Mouse (Mus musculus) frontal cortex, postnatal 36 days (tissue): ENCODE results near the gene Ccdc126.
"Not testable (repeated sequence)": the region's sequence is repeated elsewhere in the genome, so short reads cannot be mapped to it uniquely, and the experiment has no call there.

Source experiments
- DNase-seq, 2 experiments: peaks; one replicate each; pipeline ENCODE4 v3.0.0; 2022; ENCODE audit warnings: low spot score in 2 of 2

Ccdc126 gene

DNA sequence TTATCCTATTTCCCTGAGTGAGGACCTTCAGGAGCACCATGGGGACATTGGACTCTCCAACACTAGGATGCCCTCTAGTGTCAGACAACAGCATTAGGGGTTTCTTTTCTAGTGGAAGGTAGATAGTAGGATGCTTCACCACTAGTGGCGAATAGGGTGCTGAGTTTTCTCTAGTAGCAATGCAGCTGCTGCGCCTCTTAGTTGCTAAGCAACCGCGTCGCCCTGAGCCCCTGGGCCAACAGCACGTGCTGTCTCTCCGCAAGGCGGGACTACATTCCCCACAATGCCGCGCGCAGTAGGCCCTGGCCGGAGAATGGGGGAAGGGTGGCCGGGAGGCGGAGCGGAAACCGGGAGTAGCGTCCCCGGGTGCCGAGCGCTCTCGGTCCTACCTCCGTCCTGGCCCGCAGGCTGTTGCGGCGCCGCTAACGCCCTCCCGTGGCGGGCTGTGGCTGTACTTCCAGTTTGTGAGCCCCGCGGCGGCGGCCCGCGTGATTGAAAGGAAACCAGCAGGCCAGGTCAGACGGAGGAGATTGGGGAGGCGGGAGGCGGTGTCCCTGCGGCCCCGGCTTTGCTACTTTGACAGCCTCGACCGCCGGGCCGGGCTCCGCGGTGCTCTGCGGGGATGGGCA lies at the start of gene Ccdc126:
Gene Ccdc126 (plus strand): TSS at position 309 of the 629 bp plus-strand sequence.
- DNase-seq: peak; percentile 98 to 99

DNA sequence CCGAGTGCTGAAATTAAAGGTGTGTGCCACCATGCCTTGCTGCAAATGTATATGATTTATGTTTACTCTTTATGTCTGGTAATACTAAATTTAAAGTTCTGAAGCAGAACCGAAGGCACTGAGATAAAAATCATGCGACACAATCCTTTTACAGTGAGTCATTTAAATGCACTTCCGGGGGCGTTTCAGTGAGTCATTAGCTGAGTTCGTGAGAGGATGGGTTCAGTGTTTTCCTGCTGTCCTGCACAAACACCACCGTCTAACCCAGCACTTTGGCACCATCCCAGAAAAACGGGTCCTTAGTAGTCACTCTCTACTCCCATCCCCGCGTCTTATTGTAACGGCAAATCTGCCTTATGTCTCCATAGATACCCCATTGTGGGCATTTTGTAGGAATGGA lies 49.2 kb upstream of the Ccdc126 start:
- DNase-seq: peak in 1 of 2 experiments; percentile 5

DNA sequence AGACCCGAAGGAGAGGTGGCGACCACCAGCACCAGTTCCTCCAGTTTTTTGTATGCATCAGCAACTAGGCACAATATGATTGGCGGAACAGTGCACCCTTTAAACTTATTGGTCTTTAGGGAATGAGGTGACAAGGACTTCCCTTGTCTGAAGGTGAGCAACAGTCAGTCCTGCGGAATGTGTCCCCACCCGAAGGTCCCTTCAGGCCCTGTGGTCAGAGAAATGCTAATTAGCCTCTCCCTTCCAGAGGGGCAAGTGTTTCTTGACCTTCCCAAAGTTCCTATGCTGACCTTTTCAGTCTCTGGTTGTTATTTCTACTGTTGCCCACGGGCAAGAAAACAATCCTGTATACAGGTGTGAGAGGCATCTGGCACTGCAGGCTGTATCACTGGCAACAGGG lies 47.3 kb upstream of the Ccdc126 start:
- DNase-seq: no peak

DNA sequence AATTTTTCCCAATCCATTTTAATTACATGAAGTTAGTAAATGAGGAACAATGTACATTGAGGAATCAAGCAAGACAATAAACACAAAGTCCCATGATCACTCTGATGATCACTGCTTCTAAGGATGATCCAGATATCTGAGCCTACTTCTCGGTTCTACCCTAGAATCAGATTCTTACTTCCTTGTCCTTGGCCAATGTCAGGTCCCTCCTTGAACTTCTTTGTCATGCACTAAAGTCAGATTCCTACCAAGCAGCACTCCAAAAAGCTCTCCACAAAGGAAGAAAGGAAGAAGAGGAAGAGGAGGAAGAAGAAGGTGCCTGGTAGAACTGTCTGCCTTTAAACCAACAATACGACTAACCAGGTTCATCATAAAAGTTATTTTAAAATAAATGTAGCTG lies 46.2 kb upstream of the Ccdc126 start:
- DNase-seq: no peak

DNA sequence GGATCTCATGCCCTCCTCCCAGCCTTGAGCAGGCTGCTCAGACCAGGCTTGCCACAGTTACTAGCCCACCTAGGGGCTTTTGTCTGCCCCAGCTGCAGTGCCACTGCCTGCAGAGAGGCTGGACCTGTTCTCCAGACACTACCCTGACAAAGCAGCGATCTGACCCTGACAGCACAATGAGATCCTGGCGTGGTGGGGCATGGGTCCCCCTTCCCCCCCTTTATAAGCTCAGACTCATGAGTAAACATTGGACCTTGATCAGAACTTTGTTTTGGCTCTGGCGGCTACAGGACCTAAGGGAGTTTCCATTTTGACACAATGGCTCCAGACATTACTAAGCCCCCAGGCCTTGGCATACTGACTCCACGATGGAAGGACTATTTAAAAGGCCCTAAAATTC lies 45.1 kb upstream of the Ccdc126 start:
- DNase-seq: no peak

DNA sequence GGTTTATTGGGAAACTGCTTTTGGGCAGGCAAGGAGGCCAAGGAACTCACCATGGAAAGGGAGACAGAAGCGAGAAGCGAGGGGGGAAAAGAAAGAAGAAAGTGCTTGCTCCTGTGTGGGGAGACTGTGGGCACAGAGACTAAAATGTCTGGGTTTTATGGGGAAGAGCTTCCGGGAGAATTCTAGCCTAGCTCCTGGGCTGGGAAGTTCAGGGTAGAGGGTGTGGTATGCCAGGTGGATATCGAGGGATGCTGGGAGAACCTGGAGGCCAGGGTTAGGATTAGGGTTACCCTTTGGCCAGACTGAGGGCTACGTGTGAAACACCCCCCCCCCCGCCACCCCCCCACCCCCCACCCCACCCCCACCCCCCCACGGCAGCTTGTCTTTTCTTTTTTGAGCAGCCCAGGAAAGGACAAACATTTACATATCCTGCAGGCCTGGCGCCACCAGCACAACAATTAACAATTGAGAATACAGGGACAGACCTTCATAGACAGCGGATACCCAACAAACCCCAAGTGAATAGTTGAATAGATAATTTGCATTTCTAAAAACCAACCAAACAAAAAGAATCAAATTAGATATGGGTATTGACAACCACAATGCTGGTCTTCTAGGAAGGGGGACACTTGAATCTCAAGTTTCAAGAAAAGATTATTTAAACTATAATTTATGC lies 44.5 kb upstream of the Ccdc126 start:
- no peak for DNase-seq

DNA sequence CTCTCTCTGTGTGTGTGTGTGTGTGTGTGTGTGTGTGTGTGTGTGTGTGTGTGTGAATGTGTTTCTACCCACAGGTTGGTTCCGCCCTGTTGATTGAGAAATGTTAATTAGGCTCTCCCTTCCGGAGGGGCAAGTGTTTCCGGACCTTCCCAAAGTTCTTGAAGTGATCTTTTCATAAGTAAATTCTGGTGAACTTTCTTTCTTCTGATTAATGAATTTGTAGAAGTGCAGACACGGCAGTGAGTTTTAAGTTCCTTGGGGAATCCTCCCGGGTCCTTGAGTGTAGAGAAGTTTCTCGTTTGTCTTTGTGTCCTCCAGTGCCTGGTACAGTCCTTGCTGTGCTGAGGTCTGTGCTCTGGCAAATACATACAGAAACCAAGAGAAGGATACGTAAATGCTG lies 43.8 kb upstream of the Ccdc126 start:
- no peak for DNase-seq

DNA sequence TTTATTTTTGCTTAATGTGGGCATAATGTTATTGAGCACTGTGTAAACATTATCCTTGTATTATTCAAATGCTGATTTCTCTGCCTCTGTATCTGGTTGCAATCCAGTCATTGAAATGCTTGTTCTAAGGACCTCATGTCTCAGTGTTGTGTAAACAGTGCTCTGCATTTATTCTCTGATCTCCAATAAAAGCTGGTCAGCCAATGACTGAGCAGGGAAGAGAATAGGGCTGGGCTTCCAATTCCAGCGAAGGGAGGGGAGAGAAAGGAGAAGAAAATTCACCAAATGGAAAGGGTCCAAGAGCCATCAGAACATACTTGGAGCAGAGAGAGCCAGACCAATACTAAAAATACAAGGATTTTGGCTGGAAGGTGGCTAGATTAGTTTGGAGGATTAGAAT lies 38.1 kb upstream of the Ccdc126 start:
- DNase-seq: no peak

DNA sequence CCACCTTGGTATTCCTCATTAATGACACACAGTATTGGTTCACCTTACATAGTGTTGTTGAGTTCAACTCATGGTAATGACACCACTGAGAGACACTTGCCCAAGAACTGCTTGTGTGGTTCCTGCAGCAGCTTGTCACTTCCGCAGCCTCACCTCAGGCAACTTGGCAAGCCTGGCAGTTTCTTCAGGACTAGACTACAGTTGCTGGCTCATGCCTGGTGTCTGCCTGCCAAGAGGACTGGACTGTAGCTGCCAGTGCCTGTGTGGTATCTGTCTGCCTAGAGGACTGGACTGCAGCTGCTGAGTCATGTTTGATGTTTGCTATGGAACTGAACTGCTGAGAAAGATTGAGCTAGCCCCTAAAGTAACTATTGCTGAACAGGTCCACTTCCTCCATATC lies 37.0 kb upstream of the Ccdc126 start:
- no peak for DNase-seq

DNA sequence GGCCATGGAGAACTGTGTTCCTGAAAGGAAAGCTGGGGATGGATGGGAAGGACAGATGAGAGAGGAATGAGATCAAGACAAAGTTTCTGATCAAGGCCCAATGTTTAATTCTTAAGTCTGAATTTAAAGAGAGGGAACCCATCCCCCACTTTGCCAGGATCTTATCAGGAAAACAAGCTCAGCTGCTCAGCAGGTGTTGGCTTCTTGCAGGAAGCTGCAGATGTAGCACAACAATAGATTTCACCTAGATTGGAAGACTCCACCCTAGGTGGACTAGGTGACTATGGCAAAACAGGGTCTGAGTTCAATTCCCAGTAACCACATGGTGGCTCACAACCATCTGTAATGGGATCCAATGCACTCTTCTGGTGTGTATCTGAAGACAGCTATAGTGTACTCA lies 20.8 kb upstream of the Ccdc126 start:
- no peak for DNase-seq

DNA sequence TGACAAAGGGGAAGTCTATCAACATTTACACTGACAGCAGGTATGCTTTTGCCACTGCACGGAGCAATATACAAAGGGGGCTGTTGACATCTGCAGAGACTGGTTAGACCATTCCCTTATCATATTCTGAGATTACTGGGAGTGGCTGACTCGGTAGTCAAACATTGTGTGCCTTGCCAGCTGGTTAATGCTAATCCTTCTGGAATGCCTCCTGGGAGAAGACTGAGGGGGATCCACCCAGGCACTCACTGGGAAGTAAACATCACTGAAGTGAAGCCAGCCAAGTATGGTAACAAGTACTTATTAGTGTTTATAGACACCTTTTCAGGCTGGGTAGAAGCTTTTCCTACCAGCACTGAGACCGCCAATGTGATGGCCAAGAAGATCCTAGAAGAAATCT lies 4.3 kb upstream of the Ccdc126 start:
- DNase-seq: not testable (repeated sequence)

DNA sequence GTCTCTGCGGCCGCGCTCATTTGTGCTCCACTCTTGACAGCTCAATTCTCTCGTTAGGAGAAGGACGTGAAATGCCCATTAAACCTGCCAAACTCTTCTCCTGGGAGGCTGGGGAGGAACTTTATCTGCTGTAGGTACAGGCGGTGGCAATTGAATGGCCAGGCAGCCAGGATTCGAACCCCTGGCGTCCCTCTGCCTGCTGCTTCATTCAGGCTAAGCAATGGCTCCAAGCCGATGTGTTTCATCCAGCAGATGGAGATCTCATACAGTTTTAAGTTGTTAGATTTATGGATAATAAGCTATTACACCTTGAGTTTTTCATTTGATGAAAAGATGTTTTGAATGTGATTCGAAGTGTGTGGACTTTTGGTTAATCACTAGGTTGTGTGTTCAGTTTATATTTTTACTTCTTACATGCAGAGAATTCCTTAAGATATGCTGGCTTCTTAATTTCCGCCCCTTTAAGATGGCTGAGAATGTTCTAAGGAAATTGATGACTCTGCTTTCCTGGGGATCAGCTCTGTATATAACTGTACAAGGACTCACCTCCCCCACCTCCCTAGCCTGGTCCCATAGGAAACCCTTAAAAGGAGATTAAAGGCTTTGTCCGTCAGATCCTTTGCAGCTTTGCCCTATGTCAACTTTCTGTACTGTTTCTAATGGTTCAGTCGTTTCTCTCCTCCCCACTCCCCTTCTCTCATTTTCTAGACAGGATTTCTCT lies 681 bp downstream of the Ccdc126 start:
- no peak for DNase-seq

DNA sequence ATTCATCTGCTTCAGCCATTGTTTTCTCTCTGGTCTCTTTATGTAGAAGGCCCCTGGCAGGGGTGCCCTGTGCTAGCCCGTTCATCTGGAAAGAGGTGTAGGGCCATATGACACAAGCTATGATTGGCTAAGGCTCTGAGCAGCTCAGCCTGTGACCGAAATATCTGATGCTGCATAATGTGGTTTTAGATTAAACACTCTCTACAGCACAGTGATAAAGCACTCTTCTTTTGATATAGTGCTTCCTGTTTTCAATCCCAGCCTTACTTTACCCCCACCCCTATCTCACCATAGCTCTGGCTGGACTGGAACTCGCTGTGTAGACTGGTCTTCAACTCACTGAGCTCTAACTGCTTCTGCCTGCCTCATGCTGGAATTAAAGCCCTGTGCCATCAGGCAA lies 2.3 kb downstream of the Ccdc126 start:
- no peak for DNase-seq

DNA sequence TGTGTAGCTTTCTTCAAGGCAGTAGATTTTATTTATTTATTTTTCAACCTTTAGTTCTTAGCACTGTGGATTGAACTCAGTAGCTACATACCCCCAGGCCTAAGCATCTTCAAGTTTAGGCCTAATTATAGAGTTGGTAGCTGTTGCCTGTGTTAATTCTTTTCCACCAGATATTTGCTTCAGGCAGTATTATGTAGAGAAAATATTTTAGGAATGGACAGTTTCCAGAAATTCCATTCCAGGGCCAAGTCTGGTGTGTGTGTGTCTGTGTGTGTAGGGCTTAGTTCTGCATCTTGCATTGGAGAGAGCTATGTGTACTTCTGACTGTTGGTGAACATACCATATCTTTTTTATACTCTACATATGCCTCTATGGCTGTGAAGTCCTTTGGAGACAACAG lies 3.0 kb downstream of the Ccdc126 start:
- DNase-seq: peak in 1 of 2 experiments; percentile 18

DNA sequence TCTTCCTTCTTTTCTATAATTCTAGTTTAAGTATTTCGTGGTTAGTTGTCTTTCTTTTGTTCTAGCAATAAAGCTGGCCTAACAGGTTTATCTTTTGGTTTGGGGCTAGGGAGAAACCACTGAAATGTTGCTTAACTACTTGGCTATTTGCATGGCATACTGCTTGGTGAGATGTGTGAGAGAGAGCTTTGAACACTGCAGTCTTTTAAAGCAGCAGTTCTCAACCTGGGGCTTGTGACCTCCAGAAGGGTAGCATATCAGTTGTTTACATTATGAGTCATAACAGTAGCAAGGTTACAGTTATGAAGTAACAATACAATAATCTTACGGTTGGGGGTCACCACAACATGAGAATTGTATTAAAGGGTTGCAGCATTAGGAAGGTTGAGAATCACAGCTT lies 3.9 kb downstream of the Ccdc126 start:
- no peak for DNase-seq

DNA sequence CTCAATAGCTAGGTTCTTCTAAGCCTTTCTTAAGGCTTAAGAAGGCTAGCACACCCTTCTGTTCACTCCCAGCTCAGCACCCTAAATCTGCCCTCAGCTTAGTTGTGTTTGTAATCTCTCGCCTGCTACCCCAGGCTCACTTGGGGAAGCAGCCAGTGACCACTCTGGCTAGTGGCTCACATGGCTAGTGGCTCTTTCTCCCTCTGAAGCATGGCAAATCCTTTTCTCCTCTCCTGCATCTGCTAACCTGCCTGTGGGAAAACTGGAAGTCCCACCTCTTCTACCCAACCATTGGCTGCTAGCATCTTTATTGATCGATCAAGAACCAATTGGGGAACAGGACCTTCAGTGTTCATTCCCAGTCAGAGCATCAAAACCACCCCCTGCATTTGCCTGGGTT lies 5.5 kb downstream of the Ccdc126 start:
- DNase-seq: no peak

DNA sequence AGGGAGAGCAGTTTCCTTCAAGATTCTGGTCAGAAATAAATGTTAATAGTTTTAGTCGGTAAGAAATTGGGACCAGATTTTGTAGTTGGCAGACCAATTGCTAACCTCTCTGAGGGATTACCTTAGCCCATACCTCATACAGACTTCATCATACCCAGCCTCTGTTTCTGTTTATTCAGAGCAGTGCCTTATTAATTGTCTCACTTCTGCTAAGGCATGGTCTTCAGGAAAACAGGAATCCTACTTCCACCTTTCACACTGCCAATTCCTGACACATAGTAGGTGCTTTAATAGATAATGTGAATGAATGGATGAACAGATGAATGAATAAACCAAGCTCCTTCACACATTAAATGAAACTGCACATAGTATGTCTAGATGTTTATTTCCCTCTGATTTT lies 6.2 kb downstream of the Ccdc126 start:
- no peak for DNase-seq

DNA sequence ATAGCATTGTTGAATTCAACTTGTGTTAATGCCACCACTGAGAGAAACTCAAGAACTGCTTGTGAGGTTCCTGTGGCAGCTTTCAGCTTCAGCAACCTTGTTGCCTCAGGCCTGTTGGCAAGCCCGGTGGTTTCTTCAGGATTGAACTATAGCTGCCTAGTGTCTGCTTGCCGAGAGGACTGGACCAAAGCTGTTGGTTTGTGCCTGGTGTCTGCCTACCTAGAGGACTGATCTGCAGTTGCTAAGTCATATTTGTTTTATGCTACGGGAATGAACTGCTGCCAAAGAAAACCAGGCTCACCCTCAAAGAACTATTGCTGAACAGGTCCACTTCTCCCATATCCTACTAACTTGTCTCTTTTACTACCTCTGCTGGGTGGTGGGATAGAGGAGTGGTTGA lies 7.8 kb downstream of the Ccdc126 start:
- no peak for DNase-seq

DNA sequence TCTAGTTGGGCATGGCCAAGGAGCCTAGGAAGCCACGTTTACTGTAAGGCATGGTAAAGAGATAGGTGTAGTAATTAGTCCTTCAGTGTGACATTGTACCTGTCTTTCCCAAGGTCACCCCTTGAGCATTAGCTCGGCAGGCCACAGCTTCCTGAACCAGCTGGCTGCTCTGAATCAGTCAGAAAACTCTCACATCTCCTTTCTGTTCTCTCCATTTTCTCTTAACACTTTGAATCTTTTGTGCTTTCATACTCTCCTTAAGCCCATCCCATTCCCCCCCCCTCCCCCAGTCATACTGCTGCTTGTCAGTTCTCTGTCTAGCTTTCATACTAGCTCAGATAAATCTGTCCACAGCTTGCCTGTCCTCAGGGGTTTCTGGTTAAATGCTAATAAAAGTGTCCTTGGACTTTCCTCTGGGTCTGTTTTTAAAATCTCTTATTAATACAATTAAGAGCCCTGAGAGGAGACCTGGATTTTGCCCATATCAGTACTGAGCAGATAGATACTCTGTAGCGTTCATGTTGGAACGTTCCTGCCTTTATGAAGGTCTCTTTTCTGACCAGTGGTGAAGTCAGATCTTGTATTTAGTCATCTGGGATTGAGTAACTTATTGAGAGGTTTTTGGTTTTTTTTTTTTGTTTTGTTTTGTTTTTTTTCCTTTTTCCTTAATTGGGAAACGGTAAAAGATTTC lies 12.4 kb downstream of the Ccdc126 start:
- no peak for DNase-seq

DNA sequence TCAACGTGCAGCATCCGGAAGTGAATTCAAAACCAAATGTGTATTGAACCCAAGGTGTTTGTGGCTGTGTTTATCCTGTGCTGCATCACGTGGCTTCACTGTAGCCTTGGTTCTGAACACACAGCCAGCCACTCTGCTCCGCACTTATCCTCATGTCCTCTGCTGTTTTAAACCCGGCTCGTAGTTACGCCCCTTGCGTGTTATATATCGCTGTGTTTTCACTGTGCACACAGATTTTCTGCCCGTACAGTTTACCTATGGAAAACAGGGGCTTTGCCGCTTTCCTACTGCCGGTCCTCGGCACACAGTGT lies 12.9 kb downstream of the Ccdc126 start:
- no peak for DNase-seq

DNA sequence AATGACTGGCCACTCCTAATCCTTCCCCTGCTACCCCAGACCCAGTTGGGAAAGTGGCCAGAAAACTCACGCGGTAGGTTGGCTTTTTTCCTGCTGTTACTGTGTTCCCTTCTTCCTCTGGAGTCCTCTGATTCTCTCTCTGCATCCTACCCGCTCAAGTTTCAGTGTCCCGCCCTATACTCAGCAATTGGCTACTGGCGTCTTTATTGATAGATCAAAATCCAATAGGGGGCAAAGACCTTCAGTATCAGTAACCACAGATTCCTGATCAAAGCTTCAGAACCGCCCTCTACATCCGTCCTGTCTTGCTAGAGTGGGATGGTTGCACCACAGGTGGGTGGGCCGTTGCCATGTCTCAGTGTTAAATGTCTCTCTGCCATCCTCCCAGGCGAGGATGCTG lies 19.5 kb downstream of the Ccdc126 start:
- DNase-seq: no peak

DNA sequence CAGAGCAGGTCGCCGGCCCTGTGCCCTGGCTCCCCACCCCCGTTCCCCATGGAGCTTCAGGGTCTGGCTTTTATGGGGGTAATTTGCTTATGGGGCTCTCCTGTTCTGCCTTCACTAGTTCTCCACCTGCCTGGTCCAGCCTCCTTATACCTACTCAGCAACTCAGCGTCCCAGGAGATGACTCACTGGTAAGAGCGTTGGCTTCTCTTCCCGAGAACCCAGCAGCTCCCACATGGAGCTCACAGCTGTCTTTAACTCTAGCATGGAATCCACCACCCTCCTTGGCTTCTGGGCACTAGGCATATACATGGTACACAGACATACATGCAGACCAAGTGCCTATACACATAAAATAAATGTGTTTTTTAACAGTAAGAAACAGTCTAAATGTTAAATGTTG lies 20.1 kb downstream of the Ccdc126 start:
- peak in 1 of 2 experiments; percentile 26 for DNase-seq
